Mouse (Mus musculus): ENCODE measurements around the gene Foxo1. TPM values are rescaled to one million over a fixed set of nuclear protein-coding genes. Genes with fewer than 3 reads are reported as not detected.

Foxo1 gene
- polyA plus RNA-seq, 1 experiment from 2014 or later: 4.6 TPM

DNA sequence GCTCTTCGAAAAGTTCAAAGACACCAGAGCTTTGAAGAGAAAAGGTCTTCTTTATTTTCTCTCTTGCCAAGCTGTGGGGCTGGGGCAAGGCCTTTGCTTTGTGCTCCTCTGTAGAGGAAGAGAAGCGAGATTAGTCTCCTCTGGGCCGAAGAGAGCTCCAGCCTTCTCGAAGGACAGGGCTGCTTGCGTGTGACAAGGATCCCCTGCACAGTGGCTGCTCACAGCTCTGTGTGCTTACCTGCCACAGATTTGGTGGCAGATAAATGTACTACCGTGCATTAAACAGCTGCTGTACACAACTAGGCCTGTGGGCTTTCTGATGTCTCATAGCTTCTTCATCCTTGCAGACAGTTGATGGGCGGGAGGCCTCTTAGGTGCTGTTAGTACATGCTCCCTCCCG is 129.8 kb downstream of the Foxo1 start:
- Histone ChIP-seq H3K4me3 (ENCODE audit: low read depth, low read length) (no peak overlapping the region), H3K27me3 (replicated peaks; ENCODE audit: control insufficient read depth, insufficient read depth, low read length) (no peaks in the 10 kb centered on the region), H3K9ac (ENCODE audit: low read depth, low read length) (no peak overlapping the region), H3K27ac (ENCODE audit: low read depth, low read length) (no peak overlapping the region), H3K4me1 (replicated peaks; ENCODE audit: control insufficient read depth, insufficient read depth, low read length) (peaks cover 5% of the 10 kb centered on the region; the same call in 1 of the 2 replicates), H3K4me2 (replicated peaks; ENCODE audit: low read depth) (no peak overlapping the region), H3K36me3 (ENCODE audit: control insufficient read depth, insufficient read depth) (no peaks in the 10 kb centered on the region), H3K9me3 (ENCODE audit: control insufficient read depth) (no peaks in the 10 kb centered on the region)
- no peak for TF ChIP-seq CTCF (IDR thresholded peaks at IDR 0.05; ENCODE audit: low read depth)
- ATAC-seq: no peak
- 87% methylated on average over 8 of the region's 8 CpGs for WGBS

DNA sequence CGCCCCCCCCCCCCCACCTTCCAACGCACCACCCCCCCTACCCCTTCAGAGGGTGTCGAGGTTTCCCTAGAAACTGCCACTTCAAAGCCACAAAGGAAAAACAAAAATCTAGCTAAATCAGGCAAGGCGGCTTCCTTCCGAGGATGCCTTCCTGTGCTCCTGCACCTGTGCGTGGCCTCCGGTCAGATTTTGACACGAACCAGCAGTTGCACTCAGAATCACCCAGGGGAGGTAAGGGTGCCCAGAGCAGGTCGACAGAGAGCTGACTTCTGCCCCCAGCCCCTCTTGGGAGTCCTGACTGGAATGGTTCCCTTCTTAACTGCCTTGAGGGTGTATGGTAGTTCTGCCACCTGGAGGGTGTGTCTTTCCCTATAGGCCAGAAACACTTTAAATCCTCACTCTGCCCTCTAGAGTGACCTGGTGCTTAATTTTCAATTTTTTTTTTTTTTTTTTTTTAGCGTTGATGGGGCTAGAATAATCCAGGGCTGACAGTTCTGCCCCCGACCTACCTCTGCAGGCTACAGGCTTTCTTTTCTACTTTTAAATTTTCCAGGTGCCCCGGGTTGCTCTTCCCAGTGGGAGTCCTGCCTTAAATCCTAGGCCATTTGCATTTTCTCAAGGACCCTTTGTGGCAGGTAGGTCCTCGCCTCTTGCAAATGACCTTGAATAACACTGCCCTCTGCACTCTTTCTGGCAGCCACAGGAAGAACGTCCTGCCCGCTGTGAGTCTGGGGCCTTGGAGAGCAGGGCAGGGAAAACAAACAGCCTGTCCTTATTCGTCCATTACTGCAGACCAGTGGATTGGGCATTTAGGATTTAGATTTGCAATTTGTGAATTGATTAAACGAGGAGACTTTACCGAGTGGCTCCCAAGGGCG is 132.4 kb downstream of the Foxo1 start:
- H3K4me3 ChIP-seq (ENCODE audit: low read depth, low read length): peak overlapping the region; percentile 22
- no peak overlapping the region for H3K27ac ChIP-seq (ENCODE audit: low read depth, low read length)
- TF ChIP-seq CTCF (IDR thresholded peaks at IDR 0.05; ENCODE audit: low read depth): no peak
- H3K4me2 ChIP-seq (replicated peaks; ENCODE audit: low read depth): peak overlapping the region; percentile 64
- no peaks in the 10 kb centered on the region for H3K27me3 ChIP-seq (replicated peaks; ENCODE audit: control insufficient read depth, insufficient read depth, low read length)
- H3K9me3 ChIP-seq (ENCODE audit: control insufficient read depth): no peaks in the 10 kb centered on the region
- ATAC-seq: no peak
- WGBS: 40% methylated on average over 19 of the region's 19 CpGs
- no peaks in the 10 kb centered on the region for H3K36me3 ChIP-seq (ENCODE audit: control insufficient read depth, insufficient read depth)
- peaks cover 5% of the 10 kb centered on the region; the same call in 1 of the 2 replicates for H3K4me1 ChIP-seq (replicated peaks; ENCODE audit: control insufficient read depth, insufficient read depth, low read length)
- H3K9ac ChIP-seq (ENCODE audit: low read depth, low read length): no peak overlapping the region

DNA sequence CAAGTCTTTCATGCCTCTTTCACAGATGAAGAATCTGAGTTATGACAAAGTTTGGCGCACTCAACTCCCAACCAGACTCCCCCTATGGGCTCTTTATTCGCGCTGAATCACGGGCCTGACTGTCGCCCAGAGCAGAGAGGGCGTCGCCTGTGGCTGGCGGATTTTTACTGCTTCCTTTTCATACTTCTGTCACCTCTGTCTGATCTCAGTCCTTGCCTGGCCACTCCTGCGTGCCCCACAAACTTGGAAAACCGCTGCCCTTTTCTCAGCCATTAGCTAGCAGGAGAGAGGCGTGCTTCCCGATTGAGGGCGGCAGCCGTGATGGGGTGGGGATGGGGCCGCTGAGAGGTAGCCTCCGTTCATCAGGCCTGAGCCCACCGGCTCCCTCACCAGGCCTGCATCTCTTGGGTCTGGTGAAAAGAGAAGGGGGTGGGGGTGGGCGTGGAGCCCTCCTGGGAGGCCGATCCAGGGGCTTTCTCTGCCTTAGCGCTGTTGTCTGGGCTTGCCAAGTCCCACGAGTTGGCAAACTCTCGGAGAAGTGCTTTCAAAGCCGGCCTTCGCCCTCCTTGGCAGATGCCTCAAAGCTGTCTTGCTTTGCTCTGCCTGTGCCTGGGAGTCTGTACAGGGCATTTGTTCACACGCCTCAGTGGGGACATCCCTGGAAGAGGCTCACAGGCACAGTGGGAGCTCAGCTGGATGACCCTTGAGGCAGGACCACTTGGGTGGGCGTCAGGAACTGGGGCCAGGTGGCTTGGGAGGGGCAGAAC is 133.2 kb downstream of the Foxo1 start:
- H3K4me3 ChIP-seq (ENCODE audit: low read depth, low read length): peak overlapping the region; percentile 22
- H3K4me1 ChIP-seq (replicated peaks; ENCODE audit: control insufficient read depth, insufficient read depth, low read length): peaks cover 5% of the 10 kb centered on the region; the same call in 1 of the 2 replicates
- no peaks in the 10 kb centered on the region for H3K27me3 ChIP-seq (replicated peaks; ENCODE audit: control insufficient read depth, insufficient read depth, low read length)
- H3K27ac ChIP-seq (ENCODE audit: low read depth, low read length): no peak overlapping the region
- WGBS: 6% methylated on average over 26 of the region's 26 CpGs
- 0 out of 2 replicates have a peak, but pooled peaks have one; percentile 38 for ATAC-seq
- H3K9ac ChIP-seq (ENCODE audit: low read depth, low read length): no peak overlapping the region; the same call in 1 of the 2 replicates
- H3K36me3 ChIP-seq (ENCODE audit: control insufficient read depth, insufficient read depth): no peaks in the 10 kb centered on the region
- no peaks in the 10 kb centered on the region for H3K9me3 ChIP-seq (ENCODE audit: control insufficient read depth)
- peak overlapping the region; percentile 64 for H3K4me2 ChIP-seq (replicated peaks; ENCODE audit: low read depth)
- TF ChIP-seq CTCF (IDR thresholded peaks at IDR 0.05; ENCODE audit: low read depth): peak; percentile 40

Other genes with a start within 250 kb of the Foxo1 start
- gene Maml3, start 163.3 kb upstream of the Foxo1 start, polyA plus RNA-seq (2015; fragmentation: Nextera tagmentation; extraction: Ambion mirVana): 2.0 and 2.1 TPM in 2 replicates

Data from intestine, postnatal 0 days (tissue).